Mouse (Mus musculus): ENCODE measurements around the gene Csn3.

Csn3 gene

DNA sequence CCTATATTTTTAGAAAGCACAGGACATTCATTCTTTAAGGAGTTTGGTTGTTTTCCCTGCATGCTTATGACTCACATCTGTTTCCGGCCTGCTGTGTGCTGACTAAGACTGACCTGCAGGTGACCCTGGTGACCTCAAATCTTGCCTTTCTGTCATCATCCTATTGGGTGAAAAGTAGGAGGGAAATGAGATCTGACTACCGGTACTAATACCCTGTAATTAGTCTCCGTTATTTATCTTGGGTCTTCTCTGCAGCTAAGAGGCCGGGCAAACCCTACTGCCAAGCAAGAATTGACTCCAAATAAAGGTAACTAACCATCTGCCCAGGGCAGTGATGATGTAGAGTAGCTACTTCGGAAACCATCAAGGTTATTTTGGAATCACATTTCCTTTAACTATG lies at the start of gene Csn3:
Gene Csn3, plus strand, starts transcription at position 208 of the 400 bp plus-strand sequence.
- no peak for DNase-seq (ENCODE audit: low spot score in 2 of 2)

DNA sequence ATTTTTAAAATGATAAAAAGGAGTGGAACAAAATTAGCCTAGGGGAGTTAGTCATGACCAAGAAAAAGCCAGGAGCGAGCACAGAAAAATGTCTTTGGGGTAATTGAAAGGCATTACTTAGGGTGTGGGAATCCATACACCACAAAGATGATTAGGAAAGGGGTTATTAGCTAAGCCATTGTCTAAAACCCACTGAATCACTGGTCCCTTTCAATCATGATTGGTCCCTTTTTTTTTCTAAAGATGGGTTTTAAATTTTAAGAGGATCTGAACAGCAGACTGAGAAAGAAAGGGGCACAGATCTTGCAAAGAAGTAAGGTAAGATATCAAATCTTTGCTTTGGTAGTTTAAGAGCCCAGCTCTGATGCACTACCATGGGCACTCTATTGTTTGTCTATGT lies 40.6 kb upstream of the Csn3 start, which contains the start of gene Odam:
Gene Odam, plus strand, starts transcription at position 301 of the 400 bp plus-strand sequence.
- DNase-seq (ENCODE audit: low spot score in 2 of 2) = no peak

DNA sequence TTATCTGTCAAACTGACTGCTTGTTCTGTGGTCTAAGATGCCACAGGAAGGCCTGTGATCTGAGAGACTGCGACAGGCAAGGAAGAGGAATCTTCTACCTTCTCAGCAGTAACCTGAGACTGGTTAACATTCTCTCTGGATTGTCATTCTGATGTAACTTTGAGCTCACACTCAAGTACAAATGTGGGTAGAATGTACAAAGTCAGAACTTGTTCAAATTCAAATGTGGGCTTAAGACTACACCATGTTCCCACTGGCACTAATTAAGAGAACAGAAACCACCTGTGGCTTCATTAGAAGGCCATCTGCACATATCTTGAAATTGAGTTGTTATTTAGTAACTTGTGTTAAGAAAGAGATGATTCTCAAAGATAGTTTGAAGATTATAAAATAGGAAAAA lies 6.2 kb downstream of the Csn3 start:
- no peak for DNase-seq (ENCODE audit: low spot score in 2 of 2)

DNA sequence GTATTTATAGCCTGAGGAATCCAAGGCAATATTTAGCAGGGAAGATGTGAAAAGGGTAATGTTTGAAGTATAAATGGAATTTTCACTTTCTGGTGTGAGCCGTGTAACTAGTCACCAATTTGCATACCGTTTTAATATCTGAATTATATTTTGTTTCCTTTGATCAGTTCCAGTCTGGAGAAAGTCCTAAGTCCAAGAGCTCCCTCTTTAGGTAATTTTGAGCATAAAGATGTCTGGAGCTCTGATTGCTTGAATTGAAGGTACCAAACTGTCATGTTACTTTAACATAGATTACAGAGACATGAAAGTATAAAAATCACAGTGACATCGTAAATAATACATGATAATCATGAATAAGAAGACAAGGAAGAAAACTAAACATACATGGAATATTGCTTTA lies 15.4 kb downstream of the Csn3 start:
- DNase-seq (ENCODE audit: low spot score in 2 of 2) = no peak

DNA sequence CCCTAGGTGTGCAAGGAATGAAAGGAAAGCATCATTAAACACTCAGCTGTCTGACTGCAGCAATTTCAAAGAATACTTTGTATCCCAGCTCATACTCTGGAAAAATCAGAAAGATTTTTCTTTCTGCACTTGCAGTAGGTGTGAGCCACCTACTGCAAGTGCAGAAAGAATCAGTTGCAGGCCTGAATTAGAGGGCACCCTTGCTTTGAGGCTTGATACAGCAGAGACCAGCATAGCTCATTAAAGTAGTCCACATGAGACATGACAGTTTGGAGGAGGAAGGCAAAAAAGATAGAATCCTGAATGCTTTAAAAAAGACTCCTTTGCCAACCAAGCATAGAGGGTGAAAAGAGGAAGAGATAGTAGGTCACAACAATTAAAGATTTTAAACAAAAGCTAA lies 17.1 kb downstream of the Csn3 start:
- DNase-seq (ENCODE audit: low spot score in 2 of 2) = no peak

DNA sequence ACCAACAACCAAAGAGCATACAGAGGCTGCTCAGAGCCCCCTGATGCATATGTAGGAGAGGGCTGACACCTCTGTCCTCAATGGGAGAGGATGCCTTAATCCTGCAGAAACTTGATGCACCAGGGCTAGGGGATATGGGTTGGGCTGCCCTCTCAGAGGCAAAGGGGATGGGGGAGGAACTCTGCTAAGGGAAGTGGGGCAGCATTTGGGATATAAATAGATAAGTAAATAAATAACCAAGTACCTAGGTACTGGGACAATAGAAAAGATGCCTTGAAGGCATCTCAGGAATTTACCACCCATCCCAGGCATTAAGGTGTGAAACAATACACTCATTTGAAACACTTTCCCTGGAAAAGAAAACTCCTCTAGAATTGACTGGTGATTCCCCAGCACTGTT lies 26.5 kb downstream of the Csn3 start:
- no peak for DNase-seq (ENCODE audit: low spot score in 2 of 2)

DNA sequence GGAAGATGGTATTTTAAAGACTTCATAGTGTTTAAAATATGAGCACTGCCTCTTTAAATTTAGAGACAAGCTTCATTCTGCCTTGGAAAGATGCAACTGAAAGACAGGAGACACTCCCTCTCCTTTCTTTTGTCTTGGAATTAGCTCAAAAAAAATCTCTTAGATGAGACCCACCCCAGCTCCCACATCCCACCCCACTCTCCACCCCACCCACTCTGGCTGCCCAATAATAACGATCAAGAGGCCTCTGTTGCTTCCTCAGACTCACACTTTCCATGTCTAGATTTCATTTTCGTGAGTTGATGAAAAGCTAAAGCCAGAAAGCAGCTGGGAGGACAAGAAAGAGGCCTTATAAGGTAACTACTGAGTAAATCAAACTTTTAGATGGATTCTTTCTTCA lies 43.8 kb downstream of the Csn3 start, which contains the start of the genes 2310003L06Rik and Gm28434:
Gene 2310003L06Rik, plus strand, starts transcription at position 259 of the 400 bp plus-strand sequence.
Gene Gm28434, plus strand, starts transcription at position 317 of the 400 bp plus-strand sequence.
- DNase-seq (ENCODE audit: low spot score in 2 of 2) = no peak

DNA sequence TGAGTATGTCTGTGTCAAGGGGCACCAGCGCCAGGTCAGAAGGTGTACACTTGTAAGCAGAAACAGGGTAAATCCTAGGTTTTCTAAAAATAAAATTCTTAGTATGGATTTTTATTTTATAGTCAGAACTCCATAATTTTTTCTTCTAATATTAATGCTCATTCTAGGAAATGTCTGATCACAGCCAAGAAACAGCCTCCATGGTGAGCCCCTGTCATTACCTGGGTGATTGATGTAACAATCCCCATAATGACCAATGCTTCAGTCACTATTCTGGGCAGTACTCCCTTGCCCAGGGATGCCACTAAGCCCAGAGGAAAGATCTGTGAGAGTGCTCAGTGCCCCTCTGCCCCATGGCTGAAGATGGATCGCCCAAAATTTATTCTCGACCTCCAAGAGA lies 53.8 kb downstream of the Csn3 start, which contains the start of gene Cabs1:
Gene Cabs1, plus strand, starts transcription at position 301 of the 400 bp plus-strand sequence.
- DNase-seq (ENCODE audit: low spot score in 2 of 2) = no peak
